In the genomic region with DNA sequence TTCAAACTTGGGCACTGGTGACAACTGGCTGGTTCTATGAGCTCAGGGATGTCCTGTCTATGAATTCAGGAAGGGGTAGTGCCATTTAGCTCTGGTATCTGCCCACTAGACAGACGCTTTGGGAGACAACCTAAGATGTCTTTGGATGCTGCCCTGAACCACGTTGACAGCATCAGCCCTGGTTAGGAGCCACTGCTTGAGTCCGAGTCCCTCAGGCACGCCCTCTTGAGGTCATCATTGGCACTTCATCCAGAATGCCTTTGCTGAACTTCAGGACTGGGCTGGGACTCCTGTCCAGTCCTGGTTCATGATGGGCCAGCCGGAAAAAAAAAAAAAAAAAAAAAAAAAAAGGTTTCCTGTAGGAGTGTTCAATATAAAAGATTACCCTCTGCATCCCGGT, we compare ENCODE assay signal across 17 mouse cellular contexts. TPM values are rescaled to one million over a fixed set of nuclear protein-coding genes. Genes with fewer than 3 reads are reported as not detected.
DNase-seq lines count a peak whose midpoint lies in the region; ATAC-seq and TF ChIP-seq lines count a peak whose summit lies in the region.
"Had no signal": no experiment of that assay in that cellular context is flagged by ENCODE, and none has a peak within 500 bp of the region (broad histone marks: within the 10 kb centered on the region; RNA-seq: fewer than 3 reads in every experiment).

No protein-coding gene starts in this region.

- TF ChIP-seq POLR2A in embryonic fibroblast, embryonic 13.5 days (IDR thresholded peaks at IDR 0.05; ENCODE audit: low read depth, low read length): no peak

- H3K9ac ChIP-seq in intestine, postnatal 0 days (ENCODE audit: low read depth, low read length): no peak overlapping the region
- H3K9ac ChIP-seq in intestine, embryonic 16.5 days (ENCODE audit: low read depth, low read length): no peak overlapping the region
- no peak overlapping the region for H3K9ac ChIP-seq in lung, postnatal 0 days (replicated peaks; ENCODE audit: low read depth)
- H3K9ac ChIP-seq in ES-E14 (ENCODE audit: insufficient read depth, low read depth, low read length, poor library complexity, severe bottlenecking): no peak overlapping the region
- H3K9ac ChIP-seq: kidney, embryonic 15.5 days; midbrain, embryonic 15.5 days had no signal

- no peaks in the 10 kb centered on the region for H3K36me3 ChIP-seq in intestine, postnatal 0 days (ENCODE audit: control insufficient read depth, insufficient read depth)
- H3K36me3 ChIP-seq in intestine, embryonic 16.5 days (ENCODE audit: control insufficient read depth, insufficient read depth, low read length): no peaks in the 10 kb centered on the region
- no peaks in the 10 kb centered on the region for H3K36me3 ChIP-seq in lung, postnatal 0 days (ENCODE audit: insufficient read depth, low read length)
- no peaks in the 10 kb centered on the region for H3K36me3 ChIP-seq in ES-E14 (ENCODE audit: control insufficient read depth, insufficient read depth, low read length, poor library complexity, severe bottlenecking)
- H3K36me3 ChIP-seq: kidney, embryonic 15.5 days; midbrain, embryonic 15.5 days had no signal

- WGBS in intestine, postnatal 0 days: 44% methylated on average over 6 of the region's 6 CpGs
- 34% methylated on average over 6 of the region's 6 CpGs for WGBS in intestine, embryonic 16.5 days
- 36% methylated on average over 6 of the region's 6 CpGs for WGBS in lung, postnatal 0 days

- no peak overlapping the region for H3K4me2 ChIP-seq in intestine, postnatal 0 days (replicated peaks; ENCODE audit: low read depth)
- H3K4me2 ChIP-seq in intestine, embryonic 16.5 days (ENCODE audit: low read depth, low read length): no peak overlapping the region
- H3K4me2 ChIP-seq in lung, postnatal 0 days (replicated peaks; ENCODE audit: low read depth, low read length): no peak overlapping the region
- H3K4me2 ChIP-seq: heart, embryonic 11.5 days; kidney, embryonic 15.5 days; liver, embryonic 11.5 days; midbrain, embryonic 15.5 days had no signal

- no peaks in the 10 kb centered on the region for H3K4me1 ChIP-seq in intestine, postnatal 0 days (replicated peaks; ENCODE audit: control insufficient read depth, insufficient read depth, low read length)
- H3K4me1 ChIP-seq in intestine, embryonic 16.5 days (ENCODE audit: control insufficient read depth, insufficient read depth, low read length): peaks cover 1% of the 10 kb centered on the region; the same call in 1 of the 2 replicates
- no peaks in the 10 kb centered on the region for H3K4me1 ChIP-seq in lung, postnatal 0 days (ENCODE audit: insufficient read depth, low read depth, low read length)
- peaks cover 0 to 15% of the 10 kb centered on the region in 2 experiments; a peak in 2 of 4 replicates for H3K4me1 ChIP-seq in ES-E14 (ENCODE audit: control insufficient read depth in 2 of 2, insufficient read depth in 2 of 2, low read length in 2 of 2, poor library complexity in 1 of 2)
- H3K4me1 ChIP-seq in embryonic fibroblast, embryonic 13.5 days (ENCODE audit: control insufficient read depth, insufficient read depth, low read length): no peaks in the 10 kb centered on the region
- H3K4me1 ChIP-seq: midbrain, embryonic 15.5 days had no signal

- peak; percentile 57 for TF ChIP-seq CTCF in intestine, postnatal 0 days (IDR thresholded peaks at IDR 0.05; ENCODE audit: low read depth)
- TF ChIP-seq CTCF in lung, postnatal 0 days (IDR thresholded peaks at IDR 0.05): peak; percentile 47
- TF ChIP-seq CTCF in embryonic fibroblast, embryonic 13.5 days (IDR thresholded peaks at IDR 0.05; ENCODE audit: borderline replicate concordance, insufficient read depth, low read length): 0 out of 2 replicates have a peak, but pooled peaks have one; percentile 37

- in situ Hi-C loops in ES-E14 (cut with MboI; ENCODE audit: low sequenced_read_pairs in 2 of 2, unreplicated experiment in 2 of 2): loop anchor here (10.0 to 25.0 kb wide), 3 partner anchors 388 to 905 kb away; no protein-coding TSS in a partner anchor

- ATAC-seq in intestine, postnatal 0 days: no peak
- ATAC-seq in intestine, embryonic 16.5 days: no peak
- no peak for ATAC-seq in lung, postnatal 0 days
- ATAC-seq: hindbrain, embryonic 16.5 days; midbrain, embryonic 15.5 days; Patski had no signal

- no peak for DNase-seq in lung, postnatal 0 days (ENCODE audit: low spot score)
- no peak for DNase-seq in lung, postnatal 36 days
- DNase-seq in ES-E14 (ENCODE audit: low read depth, low spot score): no peak
- no peak for DNase-seq in thymus, postnatal 36 days
- DNase-seq: adrenal gland, postnatal 10 days; cerebellum, postnatal 10 days; gastrocnemius, postnatal 25 days; lung, postnatal 14 days had no signal

- H3K27me3 ChIP-seq in intestine, postnatal 0 days (replicated peaks; ENCODE audit: control insufficient read depth, insufficient read depth, low read length): peaks cover 7% of the 10 kb centered on the region
- peaks cover 7% of the 10 kb centered on the region; the same call in 1 of the 2 replicates for H3K27me3 ChIP-seq in intestine, embryonic 16.5 days (replicated peaks; ENCODE audit: control insufficient read depth, insufficient read depth, low read length)
- H3K27me3 ChIP-seq in lung, postnatal 0 days (replicated peaks; ENCODE audit: insufficient read depth, low read length): peaks cover 7% of the 10 kb centered on the region; the same call in 1 of the 2 replicates

- H3K27ac ChIP-seq in intestine, postnatal 0 days (ENCODE audit: low read depth, low read length): no peak overlapping the region
- H3K27ac ChIP-seq in intestine, embryonic 16.5 days (ENCODE audit: low read length): no peak overlapping the region
- no peak overlapping the region for H3K27ac ChIP-seq in lung, postnatal 0 days (ENCODE audit: low read length)
- no peak overlapping the region for H3K27ac ChIP-seq in ES-E14 (ENCODE audit: insufficient read depth, low read depth, low read length, poor library complexity, severe bottlenecking)
- no peak overlapping the region for H3K27ac ChIP-seq in embryonic fibroblast, embryonic 13.5 days (ENCODE audit: insufficient read depth, low read length)
- H3K27ac ChIP-seq: kidney, embryonic 15.5 days; midbrain, embryonic 15.5 days had no signal

- no peak overlapping the region for H3K4me3 ChIP-seq in intestine, postnatal 0 days (ENCODE audit: low read depth, low read length)
- no peak overlapping the region for H3K4me3 ChIP-seq in intestine, embryonic 16.5 days (ENCODE audit: low read length)
- H3K4me3 ChIP-seq in lung, postnatal 0 days (ENCODE audit: low read depth, low read length): no peak overlapping the region
- H3K4me3 ChIP-seq in ES-E14 (ENCODE audit: insufficient read depth in 1 of 2, low read depth in 1 of 2, low read length in 2 of 2, poor library complexity in 1 of 2, severe bottlenecking in 1 of 2): no peak overlapping the region
- no peak overlapping the region for H3K4me3 ChIP-seq in embryonic fibroblast, embryonic 13.5 days (ENCODE audit: insufficient read depth, low read length)
- H3K4me3 ChIP-seq: kidney, embryonic 15.5 days; midbrain, embryonic 15.5 days had no signal

- H3K9me3 ChIP-seq in intestine, postnatal 0 days (ENCODE audit: control insufficient read depth): no peaks in the 10 kb centered on the region
- no peaks in the 10 kb centered on the region for H3K9me3 ChIP-seq in intestine, embryonic 16.5 days (ENCODE audit: control insufficient read depth, low read length)
- no peaks in the 10 kb centered on the region for H3K9me3 ChIP-seq in lung, postnatal 0 days (ENCODE audit: low read length)
- no peaks in the 10 kb centered on the region for H3K9me3 ChIP-seq in ES-E14 (ENCODE audit: control insufficient read depth, insufficient read depth, low read depth, low read length)
- H3K9me3 ChIP-seq: kidney, embryonic 15.5 days; midbrain, embryonic 15.5 days had no signal

- no peak for TF ChIP-seq EP300 in lung, postnatal 0 days (IDR thresholded peaks at IDR 0.05)

TF ChIP-seq in ES-E14, 5 proteins besides CTCF, POLR2A, EP300 and RAD21:
- TF ChIP-seq MAFK (IDR thresholded peaks at IDR 0.05; ENCODE audit: insufficient read depth, low read depth, low read length): no peak
- no peak for TF ChIP-seq ZC3H11A (IDR thresholded peaks at IDR 0.05; ENCODE audit: borderline replicate concordance, low read depth, low read length)
- TF ChIP-seq ZNF384 (IDR thresholded peaks at IDR 0.05; ENCODE audit: low read depth, low read length): peak; percentile 46; the same call in 1 of the 2 replicates
- no peak for TF ChIP-seq CHD2 (IDR thresholded peaks at IDR 0.05; ENCODE audit: low read depth, low read length)
- TF ChIP-seq HCFC1 (IDR thresholded peaks at IDR 0.05; ENCODE audit: borderline replicate concordance, insufficient read depth, low read length): no peak

RNA-seq across cellular contexts. Expression of a gene that starts 22.0 kb away (rescaled TPM):
- polyA plus RNA-seq in intestine, postnatal 0 days (2015; fragmentation: Nextera tagmentation; extraction: Ambion mirVana): 30.6 and 42.6 TPM in 2 replicates
- polyA plus RNA-seq in intestine, embryonic 16.5 days (2015; fragmentation: Nextera tagmentation; extraction: Ambion mirVana): 37.5 and 44.6 TPM in 2 replicates
- polyA plus RNA-seq in lung, postnatal 0 days (2015; fragmentation: Nextera tagmentation; extraction: Ambion mirVana): 44.7 and 54.8 TPM in 2 replicates
- 30.5 and 47.9 TPM in 2 replicates for total RNA-seq in ES-E14 (2012; rRNA removed)
- polyA plus RNA-seq in embryonic fibroblast, embryonic 13.5 days (2011; ENCODE audit: insufficient read length, low read depth, missing spikeins): 16.8 and 20.9 TPM in 2 replicates
- polyA plus RNA-seq: Patski had no signal
